Comparison of ENCODE assay signal across 8 mouse cellular contexts in genomic region chr11:68871748-68872147, GRCm38 (mm10). TPM values are rescaled to one million over a fixed set of nuclear protein-coding genes. Genes with fewer than 3 reads are reported as not detected.
DNase-seq lines count a peak whose midpoint lies in the region; ATAC-seq lines count a peak whose summit lies in the region.

Ndel1 (minus strand) TSS chr11:68871858.

- H3K27ac ChIP-seq in forebrain, embryonic 10.5 days: peak within 1 kb of the TSS; percentile 40; the same call in 1 of the 2 replicates
- H3K27ac ChIP-seq in lung, embryonic 16.5 days (ENCODE audit: low read length): peak within 1 kb of the TSS; percentile 75
- no peak within 1 kb of the TSS for H3K27ac ChIP-seq in stomach, embryonic 14.5 days (ENCODE audit: low read length)

- H3K9me3 ChIP-seq in forebrain, embryonic 10.5 days: no peaks in the 10 kb centered on the region
- H3K9me3 ChIP-seq in lung, embryonic 16.5 days (ENCODE audit: control insufficient read depth, low read length): no peaks in the 10 kb centered on the region
- no peaks in the 10 kb centered on the region for H3K9me3 ChIP-seq in stomach, embryonic 14.5 days (ENCODE audit: control insufficient read depth, low read depth, low read length)

- 73% methylated on average over 6 of the region's 6 CpGs for WGBS in forebrain, embryonic 10.5 days
- 33% methylated on average over 6 of the region's 6 CpGs for WGBS in large intestine, adult 2 months
- 33% methylated on average over 6 of the region's 6 CpGs for WGBS in lung, embryonic 16.5 days
- 52% methylated on average over 6 of the region's 6 CpGs for WGBS in stomach, embryonic 14.5 days

- intact Hi-C loops in heart, postnatal 14 days (cut with DNase I): loop anchor here (5.0 kb wide), 3 partner anchors 44 to 384 kb away; no protein-coding TSS in a partner anchor

- peaks cover 5% of the 10 kb centered on the region; the same call in 1 of the 2 replicates for H3K4me1 ChIP-seq in forebrain, embryonic 10.5 days
- peaks cover 14% of the 10 kb centered on the region for H3K4me1 ChIP-seq in lung, embryonic 16.5 days (replicated peaks; ENCODE audit: control insufficient read depth, insufficient read depth, low read length)
- 0 out of 2 replicates have a peak, but pooled peaks cover 3% of the 10 kb centered on the region for H3K4me1 ChIP-seq in stomach, embryonic 14.5 days (ENCODE audit: control insufficient read depth, insufficient read depth, low read length)

- DNase-seq in 3134 (ENCODE audit: extremely low read depth, insufficient read length, low spot score) (peak; percentile 72), NIH3T3 (ENCODE audit: low read depth) (peak; percentile 83)
- no peak for DNase-seq in forebrain, embryonic 10.5 days (ENCODE audit: extremely low spot score, low spot score)
- peak; percentile 37 to 49 for DNase-seq in heart, postnatal 14 days
- no peak for DNase-seq in large intestine, adult 2 months (ENCODE audit: low read depth, low spot score)
- DNase-seq in testis, postnatal 10 days (ENCODE audit: low spot score): no peak

- no peak within 1 kb of the TSS for H3K9ac ChIP-seq in lung, embryonic 16.5 days (ENCODE audit: low read length)
- no peak within 1 kb of the TSS for H3K9ac ChIP-seq in stomach, embryonic 14.5 days (replicated peaks; ENCODE audit: low read depth, low read length)

- ATAC-seq in lung, embryonic 16.5 days (ENCODE audit: low read depth): peak; percentile 82
- no peak for ATAC-seq in stomach, embryonic 14.5 days (ENCODE audit: insufficient number of reproducible peaks, insufficient read depth, low FRiP score, low read depth)

- no peak within 1 kb of the TSS for H3K4me2 ChIP-seq in lung, embryonic 16.5 days (ENCODE audit: low read depth, low read length)
- H3K4me2 ChIP-seq in stomach, embryonic 14.5 days (replicated peaks; ENCODE audit: low read depth, low read length): no peak within 1 kb of the TSS

- H3K36me3 ChIP-seq in forebrain, embryonic 10.5 days (replicated peaks): no peaks in the 10 kb centered on the region
- H3K36me3 ChIP-seq in lung, embryonic 16.5 days (ENCODE audit: control insufficient read depth, insufficient read depth, low read length): no peaks in the 10 kb centered on the region
- no peaks in the 10 kb centered on the region for H3K36me3 ChIP-seq in stomach, embryonic 14.5 days (ENCODE audit: control insufficient read depth, insufficient read depth, low read length)

- H3K27me3 ChIP-seq in forebrain, embryonic 10.5 days (ENCODE audit: poor library complexity, severe bottlenecking): no peaks in the 10 kb centered on the region
- H3K27me3 ChIP-seq in lung, embryonic 16.5 days (ENCODE audit: control insufficient read depth, insufficient read depth, low read depth, low read length): no peaks in the 10 kb centered on the region
- H3K27me3 ChIP-seq in stomach, embryonic 14.5 days (ENCODE audit: control insufficient read depth, insufficient read depth, low read length): no peaks in the 10 kb centered on the region

- H3K4me3 ChIP-seq in forebrain, embryonic 10.5 days: no peak within 1 kb of the TSS
- no peak within 1 kb of the TSS for H3K4me3 ChIP-seq in lung, embryonic 16.5 days (ENCODE audit: low read length)
- H3K4me3 ChIP-seq in stomach, embryonic 14.5 days (ENCODE audit: low read depth, low read length): no peak within 1 kb of the TSS

RNA-seq across cellular contexts. Expression of gene Ndel1, which starts in this region (rescaled TPM):
- 49.4 and 51.3 TPM in 2 replicates for polyA plus RNA-seq in forebrain, embryonic 10.5 days (2016; fragmentation: Nextera tagmentation; extraction: Ambion mirVana)
- 10 to 100 TPM; 56.1 to 59.6 TPM for total RNA-seq in heart, postnatal 14 days (2021)
- polyA plus RNA-seq in large intestine, adult 2 months (2012; rRNA removed): 31.3 and 33.9 TPM in 2 replicates
- polyA plus RNA-seq in lung, embryonic 16.5 days (2015; fragmentation: Nextera tagmentation; extraction: Ambion mirVana): 73.5 and 83.8 TPM in 2 replicates
- 68.5 and 75.0 TPM in 2 replicates for polyA plus RNA-seq in stomach, embryonic 14.5 days (2014; fragmentation: Nextera tagmentation; extraction: Ambion mirVana)

Comparison
In these comparisons a context has a peak if more than half of its experiments do, and no peak if none do; other contexts are left out.
1. DNase-seq: peak in 3134 (single experiment), NIH3T3 (single experiment) and heart, postnatal 14 days (2 of 2); none in forebrain, embryonic 10.5 days (single experiment), large intestine, adult 2 months (single experiment) and testis, postnatal 10 days (single experiment).